In the genomic region with DNA sequence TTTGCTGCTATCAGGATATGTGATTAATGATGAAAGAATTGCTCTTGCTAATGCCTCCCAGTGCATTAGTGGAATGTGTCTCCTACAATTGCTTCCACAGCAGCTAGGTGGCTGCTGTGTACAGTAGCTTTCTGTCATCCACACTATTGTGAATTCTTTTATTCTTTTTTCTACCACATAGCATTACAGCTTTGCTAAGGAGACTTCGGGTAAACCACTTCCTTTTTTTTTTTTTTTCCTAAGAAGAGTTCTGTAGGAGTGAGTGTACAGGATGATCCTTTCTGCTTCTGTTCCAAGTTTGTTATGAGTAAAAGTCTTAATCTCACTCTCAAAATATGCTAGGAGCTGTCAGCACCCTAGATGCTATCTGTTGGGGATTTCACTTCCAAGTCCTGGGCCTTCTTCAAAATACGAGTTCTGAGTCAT, we compare ENCODE assay signal across 16 mouse cellular contexts.
A peak's percentile ranks its signal among the peaks of the same experiment; 100 is the strongest.
DNase-seq lines count a peak whose midpoint lies in the region; TF ChIP-seq lines count a peak whose summit lies in the region.
"Had no signal": no experiment of that assay in that cellular context is flagged by ENCODE, and none has a peak within 500 bp of the region (broad histone marks: within the 10 kb centered on the region; RNA-seq: fewer than 3 reads in every experiment).

No protein-coding gene starts in this region.

- DNase-seq in gastrocnemius, adult 2 months, result no peak
- DNase-seq in gastrocnemius, adult 18-20 months (ENCODE audit: low spot score), result no peak
- DNase-seq in right cerebral cortex, adult 18-20 months, result peak; percentile 1
- no peak for DNase-seq in right cerebral cortex, adult 2 months (ENCODE audit: low spot score in 2 of 2)
- peak; percentile 22 for DNase-seq in fibroblast of lung, adult 2 months (ENCODE audit: low read depth)
- no peak for DNase-seq in adrenal gland, postnatal 36 days
- no peak for DNase-seq in ovary, postnatal 36 days (ENCODE audit: low spot score)
- no peak for DNase-seq in left cerebral cortex, postnatal 10 days (ENCODE audit: extremely low spot score in 1 of 2, low spot score in 2 of 2)
- DNase-seq: cerebellum, adult 18-20 months; gastrocnemius, postnatal 14 days; kidney, adult 18-20 months; liver; right cerebral cortex, postnatal 4 days had no signal

- H3K4me3 ChIP-seq in gastrocnemius, adult 2 months, result no peak overlapping the region
- H3K4me3 ChIP-seq: heart, embryonic 13.5 days; hindbrain, embryonic 15.5 days; lung, embryonic 15.5 days had no signal

- intact Hi-C loops in gastrocnemius, adult 2 months (cut with DNase I), result no loop called here
- intact Hi-C loops in left cerebral cortex, postnatal 10 days (cut with DNase I), result no loop called here

- no peak overlapping the region for H3K27ac ChIP-seq in gastrocnemius, adult 2 months
- H3K27ac ChIP-seq: heart, embryonic 13.5 days; hindbrain, embryonic 15.5 days; lung, embryonic 15.5 days had no signal

- TF ChIP-seq CTCF in gastrocnemius, adult 2 months (IDR thresholded peaks at IDR 0.05), result peak; percentile 20; the same call in 1 of the 2 replicates

Comparison
In these comparisons a context has a peak if more than half of its experiments do, and no peak if none do; other contexts are left out.
1. DNase-seq: peak in right cerebral cortex, adult 18-20 months (single experiment) and fibroblast of lung, adult 2 months (single experiment); none in gastrocnemius, adult 2 months (single experiment), gastrocnemius, adult 18-20 months (single experiment), right cerebral cortex, adult 2 months (0 of 2), adrenal gland, postnatal 36 days (0 of 2), ovary, postnatal 36 days (single experiment) and left cerebral cortex, postnatal 10 days (0 of 2).